29 mouse cellular contexts compared by ENCODE assay signal in genomic region chr14:24240831-24241230, GRCm38 (mm10). TPM values are rescaled to one million over a fixed set of nuclear protein-coding genes. Genes with fewer than 3 reads are reported as not detected.
"Had no signal": no experiment of that assay in that cellular context is flagged by ENCODE, and none has a peak within 500 bp of the region (broad histone marks: within the 10 kb centered on the region; RNA-seq: fewer than 3 reads in every experiment).

No protein-coding gene starts in this region.

- H3K36me3 ChIP-seq: intestine, embryonic 15.5 days; liver, embryonic 13.5 days; liver, embryonic 15.5 days had no signal

- H3K27me3 ChIP-seq: heart, embryonic 12.5 days; hindbrain, embryonic 12.5 days; intestine, embryonic 15.5 days; limb, embryonic 12.5 days had no signal

- H3K9me3 ChIP-seq: heart, embryonic 10.5 days; heart, embryonic 12.5 days; hindbrain, embryonic 10.5 days; hindbrain, embryonic 12.5 days; intestine, embryonic 15.5 days; limb, embryonic 10.5 days; limb, embryonic 12.5 days; liver, embryonic 13.5 days; liver, embryonic 15.5 days had no signal

- H3K4me1 ChIP-seq: liver, embryonic 13.5 days; liver, embryonic 15.5 days had no signal

- DNase-seq: gastrocnemius, adult 2 months; gastrocnemius, postnatal 10 days; gastrocnemius, postnatal 25 days; heart, adult 18-20 months; heart, postnatal 10 days; heart, postnatal 4 days; liver; liver, embryonic 13.5 days; liver, postnatal 0 days had no signal

- ATAC-seq: forebrain, embryonic 16.5 days; hindbrain, embryonic 16.5 days; inflammation-experienced regulatory T-cells, adult 6 months; intestine, embryonic 15.5 days; intestine, postnatal 0 days; liver, postnatal 0 days had no signal

- H3K4me3 ChIP-seq: gastrocnemius, adult 2 months; heart, embryonic 10.5 days; heart, embryonic 12.5 days; hindbrain, embryonic 10.5 days; hindbrain, embryonic 12.5 days; intestine, embryonic 15.5 days; layer of hippocampus, adult 2 months; left cerebral cortex, adult 2 months; limb, embryonic 10.5 days; limb, embryonic 12.5 days; liver, embryonic 13.5 days; liver, embryonic 15.5 days had no signal

- H3K27ac ChIP-seq: gastrocnemius, adult 2 months; heart, embryonic 10.5 days; hindbrain, embryonic 10.5 days; hindbrain, embryonic 12.5 days; hindbrain, embryonic 14.5 days; intestine, embryonic 15.5 days; kidney, postnatal 0 days; layer of hippocampus, adult 2 months; left cerebral cortex, adult 2 months; limb, embryonic 10.5 days; limb, embryonic 12.5 days; liver, embryonic 13.5 days; liver, embryonic 15.5 days had no signal

- H3K4me2 ChIP-seq: heart, embryonic 12.5 days; hindbrain, embryonic 12.5 days; hindbrain, embryonic 14.5 days; intestine, embryonic 15.5 days; limb, embryonic 12.5 days; liver, embryonic 11.5 days; liver, embryonic 13.5 days; liver, embryonic 15.5 days had no signal

- H3K9ac ChIP-seq: heart, embryonic 12.5 days; hindbrain, embryonic 12.5 days; hindbrain, embryonic 14.5 days; intestine, embryonic 15.5 days; limb, embryonic 12.5 days; liver, embryonic 13.5 days; liver, embryonic 15.5 days; liver, postnatal 0 days had no signal

RNA-seq across cellular contexts. Expression of gene E330034G19Rik, which starts 52.2 kb away (rescaled TPM):
- polyA plus RNA-seq: forebrain, embryonic 16.5 days; heart, embryonic 10.5 days; heart, embryonic 14.5 days; heart, embryonic 16.5 days; hindbrain, embryonic 10.5 days; hindbrain, embryonic 12.5 days; hindbrain, embryonic 14.5 days; inflammation-experienced regulatory T-cells, adult 6 months; intestine, embryonic 15.5 days; intestine, postnatal 0 days; kidney, postnatal 0 days; limb, embryonic 10.5 days; limb, embryonic 12.5 days; limb, embryonic 14.5 days; liver, embryonic 11.5 days; liver, embryonic 13.5 days; liver, embryonic 15.5 days; liver, postnatal 0 days had no signal
